Comparison of ENCODE assay signal across 21 mouse cellular contexts in the genomic region with DNA sequence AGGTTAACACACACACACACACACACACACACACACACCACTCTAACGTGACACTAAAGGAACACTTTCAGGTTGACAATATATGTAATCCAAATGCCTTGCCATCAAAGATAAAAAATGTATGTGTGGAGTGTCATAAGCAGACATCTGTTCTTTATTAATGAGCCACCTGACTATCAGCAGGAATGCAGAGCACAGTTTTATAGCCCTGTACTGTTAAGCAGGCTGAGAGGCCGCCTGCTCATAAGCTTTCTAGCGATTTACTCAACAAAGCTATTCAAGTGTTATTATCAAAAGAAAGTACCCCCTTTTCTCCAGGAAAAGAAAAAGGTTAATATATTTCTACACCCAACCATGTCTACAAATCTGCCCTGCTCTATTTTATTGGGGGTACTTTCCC. TPM values are rescaled to one million over a fixed set of nuclear protein-coding genes. Genes with fewer than 3 reads are reported as not detected.
A peak's percentile ranks its signal among the peaks of the same experiment; 100 is the strongest.
DNase-seq lines count a peak whose midpoint lies in the region; ATAC-seq lines count a peak whose summit lies in the region.
"Had no signal": no experiment of that assay in that cellular context is flagged by ENCODE, and none has a peak within 500 bp of the region (broad histone marks: within the 10 kb centered on the region; RNA-seq: fewer than 3 reads in every experiment).

No protein-coding gene starts in this region.

- no peaks in the 10 kb centered on the region for H3K4me1 ChIP-seq in embryonic facial prominence, embryonic 11.5 days (ENCODE audit: control insufficient read depth, insufficient read depth, low read length)
- H3K4me1 ChIP-seq in embryonic facial prominence, embryonic 10.5 days: no peaks in the 10 kb centered on the region
- H3K4me1 ChIP-seq in midbrain, embryonic 15.5 days: no peaks in the 10 kb centered on the region
- H3K4me1 ChIP-seq in midbrain, embryonic 11.5 days (ENCODE audit: control insufficient read depth, insufficient read depth, low read length): no peaks in the 10 kb centered on the region
- H3K4me1 ChIP-seq: midbrain, embryonic 13.5 days had no signal

- no peak overlapping the region for H3K4me2 ChIP-seq in embryonic facial prominence, embryonic 11.5 days (ENCODE audit: low read depth, low read length)
- H3K4me2 ChIP-seq in midbrain, embryonic 15.5 days: no peak overlapping the region
- no peak overlapping the region for H3K4me2 ChIP-seq in midbrain, embryonic 11.5 days
- H3K4me2 ChIP-seq: midbrain, embryonic 13.5 days had no signal

- no peaks in the 10 kb centered on the region for H3K27me3 ChIP-seq in embryonic facial prominence, embryonic 11.5 days (ENCODE audit: control insufficient read depth, insufficient read depth, low read length)
- no peaks in the 10 kb centered on the region for H3K27me3 ChIP-seq in embryonic facial prominence, embryonic 10.5 days (replicated peaks; ENCODE audit: low read depth, poor library complexity, severe bottlenecking)
- H3K27me3 ChIP-seq in midbrain, embryonic 15.5 days (replicated peaks): no peaks in the 10 kb centered on the region
- no peaks in the 10 kb centered on the region for H3K27me3 ChIP-seq in midbrain, embryonic 11.5 days (ENCODE audit: control insufficient read depth, insufficient read depth, low read length)
- H3K27me3 ChIP-seq: midbrain, embryonic 13.5 days had no signal

- ATAC-seq in embryonic facial prominence, embryonic 11.5 days (replicated peaks; ENCODE audit: insufficient number of reproducible peaks, low FRiP score, low TSS enrichment, low read depth): no peak
- ATAC-seq in midbrain, embryonic 15.5 days (replicated peaks): peak; percentile 43; the same call in 1 of the 2 replicates
- ATAC-seq in midbrain, embryonic 11.5 days (ENCODE audit: low FRiP score): no peak
- ATAC-seq: inflammation-experienced regulatory T-cells, adult 6 months; lung, postnatal 0 days; midbrain, embryonic 13.5 days had no signal

- DNase-seq in embryonic facial prominence, embryonic 11.5 days (ENCODE audit: low spot score): peak; percentile 6
- DNase-seq in embryonic facial prominence, embryonic 10.5 days (ENCODE audit: low spot score): no peak
- no peak for DNase-seq in midbrain, embryonic 11.5 days (ENCODE audit: low spot score, missing footprints)
- DNase-seq in induced T-regulatory cell, adult 2 months (ENCODE audit: low read depth): peak; percentile 23
- no peak for DNase-seq in urinary bladder, postnatal 36 days (ENCODE audit: low spot score in 2 of 2)
- no peak for DNase-seq in left cerebral cortex, adult 9 months (ENCODE audit: low spot score in 2 of 2)
- DNase-seq: cerebellum, postnatal 14 days; embryo, embryonic 11 days; gastrocnemius, postnatal 14 days; heart, postnatal 10 days; kidney, postnatal 4 days; layer of hippocampus, adult 9-11 months; liver; right cerebral cortex, adult 18-20 months had no signal

- no peak overlapping the region for H3K4me3 ChIP-seq in embryonic facial prominence, embryonic 11.5 days (ENCODE audit: low read depth, low read length)
- H3K4me3 ChIP-seq in embryonic facial prominence, embryonic 10.5 days: no peak overlapping the region
- H3K4me3 ChIP-seq in midbrain, embryonic 15.5 days: no peak overlapping the region
- no peak overlapping the region for H3K4me3 ChIP-seq in midbrain, embryonic 11.5 days (ENCODE audit: low read depth, low read length)
- H3K4me3 ChIP-seq: heart, embryonic 10.5 days; left cerebral cortex, adult 2 months; midbrain, embryonic 13.5 days had no signal

- H3K27ac ChIP-seq in embryonic facial prominence, embryonic 11.5 days (replicated peaks; ENCODE audit: low read depth, low read length): no peak overlapping the region
- H3K27ac ChIP-seq in embryonic facial prominence, embryonic 10.5 days (replicated peaks): no peak overlapping the region
- H3K27ac ChIP-seq in midbrain, embryonic 15.5 days: no peak overlapping the region
- no peak overlapping the region for H3K27ac ChIP-seq in midbrain, embryonic 11.5 days (ENCODE audit: low read depth, low read length)
- H3K27ac ChIP-seq: heart, embryonic 10.5 days; left cerebral cortex, adult 2 months; midbrain, embryonic 13.5 days; stomach, postnatal 0 days had no signal

- H3K9ac ChIP-seq in embryonic facial prominence, embryonic 11.5 days (replicated peaks; ENCODE audit: low read length): no peak overlapping the region
- H3K9ac ChIP-seq in midbrain, embryonic 15.5 days: no peak overlapping the region
- no peak overlapping the region for H3K9ac ChIP-seq in midbrain, embryonic 11.5 days (ENCODE audit: low read length)
- H3K9ac ChIP-seq: midbrain, embryonic 13.5 days had no signal

- no peaks in the 10 kb centered on the region for H3K36me3 ChIP-seq in embryonic facial prominence, embryonic 11.5 days (replicated peaks; ENCODE audit: control insufficient read depth, insufficient read depth, low read depth, low read length)
- no peaks in the 10 kb centered on the region for H3K36me3 ChIP-seq in embryonic facial prominence, embryonic 10.5 days (replicated peaks)
- no peaks in the 10 kb centered on the region for H3K36me3 ChIP-seq in midbrain, embryonic 15.5 days (replicated peaks)
- no peaks in the 10 kb centered on the region for H3K36me3 ChIP-seq in midbrain, embryonic 11.5 days (ENCODE audit: control insufficient read depth, insufficient read depth, low read length)
- H3K36me3 ChIP-seq: heart, embryonic 10.5 days; midbrain, embryonic 13.5 days had no signal

- H3K9me3 ChIP-seq in embryonic facial prominence, embryonic 11.5 days (replicated peaks; ENCODE audit: control insufficient read depth, low read length): no peaks in the 10 kb centered on the region
- H3K9me3 ChIP-seq in embryonic facial prominence, embryonic 10.5 days: no peaks in the 10 kb centered on the region
- H3K9me3 ChIP-seq in midbrain, embryonic 15.5 days: no peaks in the 10 kb centered on the region
- no peaks in the 10 kb centered on the region for H3K9me3 ChIP-seq in midbrain, embryonic 11.5 days (ENCODE audit: control insufficient read depth, low read length)
- H3K9me3 ChIP-seq: heart, embryonic 10.5 days; midbrain, embryonic 13.5 days had no signal

- 69% methylated on average over 3 of the region's 3 CpGs for WGBS in embryonic facial prominence, embryonic 11.5 days
- WGBS in embryonic facial prominence, embryonic 10.5 days: 76% methylated on average over 3 of the region's 3 CpGs
- 70% methylated on average over 3 of the region's 3 CpGs for WGBS in midbrain, embryonic 15.5 days
- WGBS in midbrain, embryonic 11.5 days: 90% methylated on average over 3 of the region's 3 CpGs

RNA-seq across cellular contexts. Expression of a gene that starts 56.7 kb away (rescaled TPM):
- 13.1 and 15.0 TPM in 2 replicates for polyA plus RNA-seq in embryonic facial prominence, embryonic 11.5 days (2014; fragmentation: Nextera tagmentation; extraction: Ambion mirVana)
- 10.9 and 11.5 TPM in 2 replicates for polyA plus RNA-seq in embryonic facial prominence, embryonic 10.5 days (2016; fragmentation: Nextera tagmentation; extraction: Ambion mirVana)
- 13.5 and 22.5 TPM in 2 replicates for polyA plus RNA-seq in midbrain, embryonic 15.5 days (2015; fragmentation: Nextera tagmentation; extraction: Ambion mirVana)
- polyA plus RNA-seq in midbrain, embryonic 11.5 days (2014; fragmentation: Nextera tagmentation; extraction: Ambion mirVana): 15.0 and 16.3 TPM in 2 replicates

RNA-seq across cellular contexts. Expression of a gene that starts 57.0 kb away (rescaled TPM):
- polyA plus RNA-seq in embryonic facial prominence, embryonic 11.5 days (2014; fragmentation: Nextera tagmentation; extraction: Ambion mirVana): 25.9 and 28.2 TPM in 2 replicates
- 18.2 and 21.5 TPM in 2 replicates for polyA plus RNA-seq in embryonic facial prominence, embryonic 10.5 days (2016; fragmentation: Nextera tagmentation; extraction: Ambion mirVana)
- 35.7 and 38.9 TPM in 2 replicates for polyA plus RNA-seq in midbrain, embryonic 15.5 days (2015; fragmentation: Nextera tagmentation; extraction: Ambion mirVana)
- 28.8 and 31.1 TPM in 2 replicates for polyA plus RNA-seq in midbrain, embryonic 11.5 days (2014; fragmentation: Nextera tagmentation; extraction: Ambion mirVana)

Comparison
In these comparisons a context has a peak if more than half of its experiments do, and no peak if none do; other contexts are left out.
1. DNase-seq: peak in embryonic facial prominence, embryonic 11.5 days (single experiment) and induced T-regulatory cell, adult 2 months (single experiment); none in embryonic facial prominence, embryonic 10.5 days (single experiment), midbrain, embryonic 11.5 days (single experiment), urinary bladder, postnatal 36 days (0 of 2) and left cerebral cortex, adult 9 months (0 of 2).